Mouse (Mus musculus): ENCODE data around the gene Smarcal1. TPM values are rescaled to one million over a fixed set of nuclear protein-coding genes. Genes with fewer than 3 reads are reported as not detected.

Smarcal1 gene
- 46.9 and 47.7 TPM in 2 replicates for polyA plus RNA-seq (2012; rRNA removed)

- WGBS, result under 1% methylated on average over 25 of the region's 25 CpGs
- H3K27ac ChIP-seq (ENCODE audit: insufficient read depth, low read length), result peak within 1 kb of the TSS; percentile 95
- TF ChIP-seq POLR2A (IDR thresholded peaks at IDR 0.05; ENCODE audit: borderline replicate concordance, insufficient read depth, low read length) (peak; percentile 70; the same call in 1 of the 2 replicates), CTCF (IDR thresholded peaks at IDR 0.05; ENCODE audit: borderline replicate concordance, insufficient read depth, low read depth, low read length) (no peak)
- no peaks in the 10 kb centered on the region for H3K27me3 ChIP-seq (ENCODE audit: control insufficient read depth, insufficient read depth, low read length)
- H3K4me3 ChIP-seq (replicated peaks; ENCODE audit: insufficient read depth, low read depth, low read length), result peak within 1 kb of the TSS; percentile 98
- H3K4me1 ChIP-seq (ENCODE audit: control insufficient read depth, insufficient read depth, low read length), result no peaks in the 10 kb centered on the region; the same call in 1 of the 2 replicates
- peak; percentile 97 to 98 for DNase-seq
Measured at GRCm38 (mm10) chr1:72582947-72583731, at the start of gene Smarcal1. TSS of gene Smarcal1 (plus strand) at chr1:72583251.

GRCm38 (mm10) chr1:72533439-72533838, 49.6 kb upstream of the Smarcal1 start:
- TF ChIP-seq CTCF (IDR thresholded peaks at IDR 0.05; ENCODE audit: borderline replicate concordance, insufficient read depth, low read depth, low read length) (peak; percentile 36; the same call in 1 of the 2 replicates), POLR2A (IDR thresholded peaks at IDR 0.05; ENCODE audit: borderline replicate concordance, insufficient read depth, low read length) (no peak)
- DNase-seq, result no peak
- no peak overlapping the region for H3K27ac ChIP-seq (ENCODE audit: insufficient read depth, low read length)
- H3K4me3 ChIP-seq (replicated peaks; ENCODE audit: insufficient read depth, low read depth, low read length), result peak overlapping the region; percentile 11
- H3K27me3 ChIP-seq (ENCODE audit: control insufficient read depth, insufficient read depth, low read length), result no peaks in the 10 kb centered on the region
- no peaks in the 10 kb centered on the region; the same call in 1 of the 2 replicates for H3K4me1 ChIP-seq (ENCODE audit: control insufficient read depth, insufficient read depth, low read length)

DNA sequence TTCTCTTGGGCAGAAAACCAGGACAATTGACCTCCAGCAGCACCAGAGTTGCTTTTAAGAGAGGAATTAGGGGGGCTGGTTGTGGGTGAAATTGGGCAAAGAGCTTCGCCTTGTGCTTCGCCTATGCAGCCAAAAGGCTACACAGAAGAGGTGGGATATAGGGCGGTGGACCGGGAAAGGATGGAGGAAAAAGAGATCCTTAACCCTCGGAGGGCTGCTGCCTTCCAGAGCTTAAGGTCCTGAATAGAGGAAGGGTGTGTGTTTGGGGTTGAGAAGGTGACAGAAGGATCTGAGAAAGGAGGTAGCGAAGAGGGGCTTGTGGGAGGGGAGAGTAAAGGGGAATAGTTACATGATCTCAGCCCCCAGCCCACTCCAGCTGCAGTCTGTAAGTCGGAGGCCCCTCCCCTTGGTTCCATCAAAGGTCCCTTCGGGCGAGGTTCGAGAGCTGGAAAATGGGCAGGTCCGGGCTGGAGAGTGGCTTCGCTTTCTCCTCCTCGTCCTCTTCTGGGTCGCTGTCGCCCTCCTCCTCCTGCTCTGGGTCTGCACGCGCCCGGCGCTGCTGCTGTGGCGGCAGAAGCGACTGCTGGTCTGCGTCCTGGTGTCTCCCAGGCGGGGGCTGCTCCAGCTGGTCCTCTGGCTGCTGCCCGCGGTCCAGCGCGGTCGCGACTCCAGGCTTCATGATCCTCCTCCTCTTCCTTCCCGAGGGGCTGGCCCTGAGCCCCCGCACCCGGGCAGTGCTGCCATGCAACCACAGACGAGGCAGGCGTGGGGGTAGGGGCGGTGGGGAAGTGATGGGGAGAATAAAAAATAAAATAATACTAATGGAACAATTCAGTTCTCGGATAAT, 47.1 kb upstream of the Smarcal1 start:
- 5% methylated on average over 36 of the region's 36 CpGs for WGBS
- peak; percentile 16 to 36 for DNase-seq
- Histone ChIP-seq H3K4me1 (ENCODE audit: control insufficient read depth, insufficient read depth, low read length) (no peaks in the 10 kb centered on the region; the same call in 1 of the 2 replicates), H3K4me3 (replicated peaks; ENCODE audit: insufficient read depth, low read depth, low read length) (peak overlapping the region; percentile 79), H3K27ac (ENCODE audit: insufficient read depth, low read length) (no peak overlapping the region), H3K27me3 (ENCODE audit: control insufficient read depth, insufficient read depth, low read length) (no peaks in the 10 kb centered on the region)
- TF ChIP-seq CTCF (IDR thresholded peaks at IDR 0.05; ENCODE audit: borderline replicate concordance, insufficient read depth, low read depth, low read length), result no peak
- no peak for TF ChIP-seq POLR2A (IDR thresholded peaks at IDR 0.05; ENCODE audit: borderline replicate concordance, insufficient read depth, low read length)

DNA sequence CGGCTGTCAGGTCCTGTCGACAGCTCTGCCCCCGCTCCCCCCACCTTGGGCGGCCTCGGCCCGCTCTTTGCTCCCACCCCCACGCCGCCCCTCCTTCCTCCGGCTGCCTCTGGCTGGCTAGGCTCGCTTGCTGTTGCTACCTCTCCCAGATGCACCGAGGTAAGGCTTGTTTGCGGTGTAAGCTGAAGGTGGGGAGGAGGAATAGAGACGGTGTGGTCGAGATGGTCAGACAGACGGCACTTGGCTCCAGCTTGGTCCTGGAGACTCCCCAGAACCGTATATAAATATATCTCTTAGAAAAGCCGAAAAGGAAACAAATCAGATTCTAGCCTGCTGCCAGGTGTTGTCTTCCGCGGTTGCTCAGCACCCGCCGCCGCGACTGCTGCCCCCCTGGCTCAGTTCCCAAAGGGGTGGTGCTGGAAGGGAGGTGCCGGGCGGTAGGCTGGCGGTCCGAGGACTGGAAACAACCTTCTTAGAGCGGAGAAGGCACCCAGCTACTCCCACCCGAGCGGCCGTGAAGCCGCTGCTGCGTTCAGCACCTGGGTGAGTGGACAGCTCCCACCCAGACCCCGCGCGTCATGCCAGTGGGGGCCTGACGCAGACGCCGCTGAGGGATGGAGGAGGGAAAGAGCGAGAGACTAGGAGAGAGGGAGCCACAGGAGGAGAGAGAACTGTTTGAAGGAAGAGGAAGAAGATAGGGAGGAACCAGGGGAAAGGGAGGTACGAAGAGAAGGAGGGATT, 46.3 kb upstream of the Smarcal1 start, which contains the start of gene March4:
March4 (minus strand) TSS at position 320 of the 741 bp plus-strand sequence.
- TF ChIP-seq POLR2A (IDR thresholded peaks at IDR 0.05; ENCODE audit: borderline replicate concordance, insufficient read depth, low read length) (no peak), CTCF (IDR thresholded peaks at IDR 0.05; ENCODE audit: borderline replicate concordance, insufficient read depth, low read depth, low read length) (no peak)
- Histone ChIP-seq H3K27me3 (ENCODE audit: control insufficient read depth, insufficient read depth, low read length) (no peaks in the 10 kb centered on the region), H3K4me1 (ENCODE audit: control insufficient read depth, insufficient read depth, low read length) (no peaks in the 10 kb centered on the region; the same call in 1 of the 2 replicates), H3K27ac (ENCODE audit: insufficient read depth, low read length) (no peak within 1 kb of the TSS), H3K4me3 (replicated peaks; ENCODE audit: insufficient read depth, low read depth, low read length) (peak within 1 kb of the TSS; percentile 79)
- peak; percentile 57 to 66 for DNase-seq
- under 1% methylated on average over 41 of the region's 41 CpGs for WGBS

DNA sequence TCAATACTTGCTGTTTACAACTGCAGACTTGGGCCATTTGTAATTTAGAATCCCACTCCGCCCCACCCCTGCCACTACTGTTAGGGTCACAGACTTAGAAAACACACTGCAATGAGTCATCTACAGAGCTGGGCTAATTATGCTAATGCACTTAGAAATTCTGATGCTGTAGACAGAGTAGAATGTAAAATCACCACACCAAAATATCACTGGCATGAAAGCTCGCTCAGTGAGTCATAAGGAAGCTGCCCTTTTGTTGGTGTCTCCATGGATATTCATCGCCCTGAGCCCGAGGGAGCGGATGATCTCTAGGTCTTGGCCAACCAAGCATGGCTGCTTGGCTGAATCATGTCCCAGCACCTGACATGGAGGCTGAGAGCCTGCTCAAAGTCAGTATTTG, 44.8 kb upstream of the Smarcal1 start:
- H3K4me1 ChIP-seq (ENCODE audit: control insufficient read depth, insufficient read depth, low read length), result no peaks in the 10 kb centered on the region; the same call in 1 of the 2 replicates
- no peak overlapping the region for H3K27ac ChIP-seq (ENCODE audit: insufficient read depth, low read length)
- no peak for DNase-seq
- no peak overlapping the region for H3K4me3 ChIP-seq (replicated peaks; ENCODE audit: insufficient read depth, low read depth, low read length)
- TF ChIP-seq POLR2A (IDR thresholded peaks at IDR 0.05; ENCODE audit: borderline replicate concordance, insufficient read depth, low read length) (no peak), CTCF (IDR thresholded peaks at IDR 0.05; ENCODE audit: borderline replicate concordance, insufficient read depth, low read depth, low read length) (no peak)
- H3K27me3 ChIP-seq (ENCODE audit: control insufficient read depth, insufficient read depth, low read length), result no peaks in the 10 kb centered on the region
- WGBS, result 65% methylated on average over 5 of the region's 5 CpGs

DNA sequence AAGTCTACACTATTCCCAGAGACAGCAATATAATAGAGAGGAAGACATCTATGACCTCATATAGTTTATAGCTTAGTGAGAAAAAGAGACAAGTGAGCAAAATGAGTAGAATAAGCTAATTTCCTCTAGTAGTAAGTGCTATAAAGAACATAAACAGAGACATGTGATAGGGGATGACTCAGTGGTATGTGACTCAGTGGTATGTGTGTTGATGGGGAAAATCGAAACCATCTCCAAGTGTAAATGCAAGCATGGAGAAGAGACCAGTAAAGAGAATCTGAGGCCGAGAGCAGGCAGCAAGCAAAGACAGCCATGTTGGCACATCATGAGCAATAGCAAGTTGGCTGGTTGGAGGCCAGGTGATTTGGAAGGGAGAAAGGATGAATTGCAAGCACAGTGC, 32.7 kb upstream of the Smarcal1 start:
- Histone ChIP-seq H3K4me3 (replicated peaks; ENCODE audit: insufficient read depth, low read depth, low read length) (no peak overlapping the region), H3K4me1 (ENCODE audit: control insufficient read depth, insufficient read depth, low read length) (no peaks in the 10 kb centered on the region), H3K27me3 (ENCODE audit: control insufficient read depth, insufficient read depth, low read length) (no peaks in the 10 kb centered on the region), H3K27ac (ENCODE audit: insufficient read depth, low read length) (no peak overlapping the region)
- no peak for DNase-seq
- TF ChIP-seq POLR2A (IDR thresholded peaks at IDR 0.05; ENCODE audit: borderline replicate concordance, insufficient read depth, low read length) (no peak), CTCF (IDR thresholded peaks at IDR 0.05; ENCODE audit: borderline replicate concordance, insufficient read depth, low read depth, low read length) (no peak)
- WGBS, result 85% methylated on average over 2 of the region's 2 CpGs

DNA sequence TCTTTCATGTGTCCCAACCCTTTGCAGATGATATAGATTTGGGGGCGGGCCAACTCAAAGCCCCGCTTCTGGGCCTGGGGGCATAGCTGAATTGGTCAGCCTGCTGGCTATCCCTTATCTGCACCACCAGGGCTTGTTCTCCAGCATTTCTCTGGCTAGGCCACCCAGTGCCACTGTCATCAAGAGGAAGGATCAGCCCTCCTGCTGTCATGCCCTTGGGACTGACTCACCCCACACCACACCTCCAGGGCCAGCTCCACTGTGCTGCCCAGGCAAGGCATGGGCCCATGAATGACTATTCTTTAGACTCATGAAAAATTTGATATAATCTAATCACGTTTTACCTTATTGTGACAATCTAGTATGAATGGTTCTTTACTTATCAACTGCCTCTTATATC, 26.6 kb upstream of the Smarcal1 start:
- no peak overlapping the region for H3K4me3 ChIP-seq (replicated peaks; ENCODE audit: insufficient read depth, low read depth, low read length)
- H3K4me1 ChIP-seq (ENCODE audit: control insufficient read depth, insufficient read depth, low read length), result peaks cover 16% of the 10 kb centered on the region
- no peak for DNase-seq
- WGBS, result 97% methylated on average over 3 of the region's 3 CpGs
- no peak for TF ChIP-seq CTCF (IDR thresholded peaks at IDR 0.05; ENCODE audit: borderline replicate concordance, insufficient read depth, low read depth, low read length)
- H3K27ac ChIP-seq (ENCODE audit: insufficient read depth, low read length), result no peak overlapping the region
- H3K27me3 ChIP-seq (ENCODE audit: control insufficient read depth, insufficient read depth, low read length), result no peaks in the 10 kb centered on the region

Measured in cerebellum, adult 2 months (tissue).